Mouse (Mus musculus) thymus, adult 2 months (tissue): ENCODE data around the gene Glycam1. TPM values are rescaled to one million over a fixed set of nuclear protein-coding genes. Genes with fewer than 3 reads are reported as not detected.

ENCODE experiments used
- DNase-seq: peaks from one replicate; pipeline ENCODE4 v3.0.0; 2021
- H3K27ac ChIP-seq: fragments of 200-500 bp; 2 replicates; pipeline ENCODE4 v1.5.1; 2012; ENCODE audit warnings: low read length, control low read depth; ENCODE audit not compliant: control insufficient read depth, insufficient read depth
- H3K27me3 ChIP-seq: fragments of 200-500 bp; 2 replicates; pipeline ENCODE4 v1.6.1; 2012; ENCODE audit warnings: mild to moderate bottlenecking, low read length, moderate library complexity, mixed read lengths; ENCODE audit not compliant: control insufficient read depth, insufficient read depth
- H3K36me3 ChIP-seq: fragments of 200-500 bp; 2 replicates; pipeline ENCODE4 v1.6.1; 2012; ENCODE audit warnings: mild to moderate bottlenecking, low read length, moderate library complexity; ENCODE audit not compliant: control insufficient read depth, insufficient read depth
- H3K4me1 ChIP-seq: fragments of 200-500 bp; replicated peaks from 2 replicates; pipeline ENCODE4 v1.6.1; 2012; ENCODE audit warnings: low read length; ENCODE audit not compliant: control insufficient read depth, insufficient read depth
- H3K4me3 ChIP-seq: fragments of 200-500 bp; 2 replicates; pipeline ENCODE4 v1.5.1; 2012; ENCODE audit warnings: mild to moderate bottlenecking, low read length, control low read depth, moderate library complexity; ENCODE audit not compliant: control insufficient read depth, insufficient read depth
- CTCF ChIP-seq: fragments of 200-500 bp; IDR thresholded peaks from 2 replicates; pipeline ENCODE4 v1.5.1; 2012; ENCODE audit warnings: mild to moderate bottlenecking, control low read depth, low read length, moderate library complexity, borderline replicate concordance; ENCODE audit not compliant: control insufficient read depth, poor library complexity, insufficient read depth; ENCODE audit errors: extremely low read depth
- POLR2A ChIP-seq: fragments of 200-500 bp; IDR thresholded peaks from 2 replicates; pipeline ENCODE4 v1.6.1; 2012; ENCODE audit warnings: mild to moderate bottlenecking, low read length, control low read depth, moderate library complexity; ENCODE audit not compliant: control insufficient read depth, poor library complexity, insufficient read depth; ENCODE audit errors: extremely low read depth
- WGBS: fragments of 180-500 bp; shearing (Covaris S2); methylation state at CpG from one replicate; pipeline ENCODE4 v1.1.7; 2018; 5-methylcytosine and 5-hydroxymethylcytosine counted together
- polyA plus RNA-seq: library from polyadenylated mRNA; depleted of rRNA; stranded (reverse); fragments of >200 nt; gene quantifications from 2 replicates; pipeline ENCODE4 v1.2.3, GENCODE M21; 2012

Gene Glycam1
- polyA plus RNA-seq, 1 experiment: not detected

DNA sequence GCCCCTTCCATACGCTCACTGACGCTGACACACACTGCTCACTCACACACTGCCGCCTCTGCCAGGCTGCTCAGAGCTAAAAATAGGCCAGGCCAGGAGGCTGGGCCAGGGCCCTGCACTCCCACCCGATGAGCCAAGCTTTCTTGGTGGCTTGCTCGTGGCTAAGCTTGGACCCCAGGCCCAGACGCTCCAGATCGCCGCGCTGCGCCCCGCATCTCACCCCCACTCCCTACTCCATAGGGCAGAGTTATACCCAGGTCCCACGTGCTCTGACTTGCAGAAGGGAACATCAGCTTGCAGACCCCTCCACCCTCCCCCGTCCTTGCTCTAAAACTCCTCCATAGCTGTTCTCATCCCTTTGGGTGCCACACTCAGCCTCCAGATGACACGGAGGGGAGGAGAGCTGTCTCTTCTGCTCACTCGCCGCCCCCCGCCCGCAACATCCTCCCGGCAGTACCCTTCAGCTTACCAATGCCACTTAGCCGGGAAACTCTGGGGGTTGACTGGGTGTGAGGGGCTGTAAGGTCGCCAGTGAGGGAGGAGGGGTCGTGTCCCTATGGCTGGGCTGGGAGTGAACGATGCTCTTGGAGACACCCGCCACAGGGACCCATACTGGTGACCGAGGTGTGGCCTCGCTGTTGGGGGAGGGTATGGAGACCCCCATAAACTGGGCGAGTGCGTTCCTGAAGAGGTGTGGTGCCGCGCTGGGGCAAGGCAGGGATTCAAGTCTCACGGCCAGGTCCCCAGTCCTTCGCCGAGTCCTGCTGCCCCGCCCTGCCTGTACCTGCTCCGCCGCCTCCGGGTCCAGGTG lies 27.7 kb downstream of the Glycam1 start:
- 10% methylated on average over 37 of the region's 37 CpGs for WGBS
- DNase-seq: no peak
- Histone ChIP-seq H3K27ac (no peak overlapping the region), H3K4me3 (no peak overlapping the region), H3K4me1 (no peaks in the 10 kb centered on the region), H3K36me3 (no peaks in the 10 kb centered on the region), H3K27me3 (peaks cover 3% of the 10 kb centered on the region; the same call in 1 of the 2 replicates)
- no peak for TF ChIP-seq CTCF
- TF ChIP-seq POLR2A: no peak

DNA sequence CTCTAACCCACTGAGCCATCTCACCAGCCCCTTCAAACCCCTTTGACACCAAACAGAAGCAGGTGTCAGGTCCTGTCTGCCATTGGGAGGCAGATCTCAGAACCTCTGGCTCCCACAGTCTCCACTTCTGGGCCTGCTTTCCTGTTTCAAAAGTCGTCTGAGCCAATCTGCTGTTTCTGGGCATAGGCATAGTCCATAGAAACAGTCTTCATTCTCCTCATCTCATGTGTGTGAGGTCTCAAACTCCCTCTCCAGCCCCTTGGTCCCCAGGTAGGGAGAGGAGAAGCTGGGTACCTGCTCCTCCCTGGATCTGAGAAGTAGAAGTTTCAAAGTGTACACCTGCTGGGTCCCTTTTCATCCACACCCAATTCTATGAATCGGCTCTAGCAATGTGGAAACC lies 28.4 kb downstream of the Glycam1 start:
- WGBS: 42% methylated on average over 2 of the region's 2 CpGs
- TF ChIP-seq CTCF: no peak
- no peak for TF ChIP-seq POLR2A
- no peak for DNase-seq
- Histone ChIP-seq H3K27me3 (peaks cover 3% of the 10 kb centered on the region; the same call in 1 of the 2 replicates), H3K4me1 (no peaks in the 10 kb centered on the region), H3K4me3 (no peak overlapping the region), H3K36me3 (no peaks in the 10 kb centered on the region), H3K27ac (no peak overlapping the region)

DNA sequence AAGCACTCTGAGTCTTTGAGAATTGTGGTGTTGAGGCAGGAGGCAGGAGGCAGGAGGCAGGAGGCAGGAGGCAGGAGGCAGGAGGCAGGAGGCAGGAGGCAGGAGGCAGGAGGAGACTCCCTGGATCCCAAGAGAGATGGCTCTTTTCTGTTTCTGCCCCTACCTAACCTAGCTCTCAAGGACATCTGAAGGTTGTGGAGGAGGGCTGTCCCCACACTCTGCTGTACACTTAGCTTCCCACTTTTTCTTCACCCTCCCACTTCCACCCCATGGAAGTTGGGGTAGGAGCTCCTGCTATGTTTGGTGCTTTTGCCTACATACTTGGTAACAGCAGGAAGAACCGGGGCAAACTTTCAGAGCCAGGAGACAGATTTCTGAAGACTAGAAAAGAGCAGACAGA lies 29.1 kb downstream of the Glycam1 start:
- Histone ChIP-seq H3K36me3 (no peaks in the 10 kb centered on the region), H3K4me1 (no peaks in the 10 kb centered on the region), H3K27me3 (peaks cover 3% of the 10 kb centered on the region; the same call in 1 of the 2 replicates), H3K27ac (no peak overlapping the region), H3K4me3 (no peak overlapping the region)
- DNase-seq: no peak
- WGBS: 85% methylated on average over 1 of the region's 1 CpGs
- TF ChIP-seq CTCF: no peak
- TF ChIP-seq POLR2A: no peak

DNA sequence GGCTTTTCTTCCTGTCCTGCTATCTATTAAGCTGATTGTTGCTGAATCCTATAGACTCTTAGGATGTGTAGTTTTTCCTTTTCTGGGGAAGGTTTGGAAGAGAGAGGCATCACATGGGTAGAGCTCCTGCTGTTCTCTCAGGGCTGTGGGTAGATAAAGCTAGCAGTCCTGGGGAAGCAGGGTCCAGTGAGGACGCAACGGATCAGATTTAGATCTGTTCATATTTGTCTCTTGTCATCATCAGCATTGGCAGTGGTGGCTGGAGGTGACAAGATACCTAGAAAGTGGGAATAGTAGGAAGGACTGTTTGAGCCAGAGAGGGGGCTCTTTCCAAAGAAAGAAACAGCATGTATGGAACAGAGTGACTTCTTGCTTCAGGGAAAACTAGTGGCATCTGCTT lies 29.9 kb downstream of the Glycam1 start:
- H3K4me1 ChIP-seq: no peaks in the 10 kb centered on the region
- no peak overlapping the region for H3K27ac ChIP-seq
- H3K36me3 ChIP-seq: no peaks in the 10 kb centered on the region
- H3K27me3 ChIP-seq: peaks cover 3% of the 10 kb centered on the region; the same call in 1 of the 2 replicates
- TF ChIP-seq POLR2A (no peak), CTCF (no peak)
- no peak overlapping the region for H3K4me3 ChIP-seq
- no peak for DNase-seq
- WGBS: 92% methylated on average over 2 of the region's 2 CpGs

DNA sequence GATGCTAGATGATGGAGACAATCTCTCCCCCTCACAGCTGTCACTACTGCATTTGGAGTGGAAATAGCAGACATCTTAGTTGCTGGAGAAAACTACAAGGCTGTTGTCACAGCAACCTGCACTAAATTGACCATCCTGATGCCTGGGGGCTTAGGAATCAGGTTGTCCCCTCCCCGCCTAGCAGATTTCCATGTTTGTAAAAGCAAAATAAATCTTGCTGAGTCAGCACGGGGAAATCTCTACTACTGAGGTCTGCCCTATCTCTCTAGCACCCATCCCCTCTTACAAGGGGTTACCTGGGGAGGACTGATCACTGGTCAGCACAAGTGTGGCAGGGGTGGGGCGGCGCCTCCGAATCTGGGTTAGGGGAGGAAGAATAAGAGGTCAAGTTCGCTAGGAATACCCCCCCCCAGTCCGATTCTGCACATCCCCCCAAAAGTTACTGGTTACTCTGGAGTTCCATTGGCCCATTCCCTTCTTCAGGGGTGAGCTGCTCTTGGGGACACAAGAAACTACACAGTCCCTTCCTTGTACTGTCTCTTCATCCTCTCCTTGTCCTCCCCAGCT lies 30.7 kb downstream of the Glycam1 start:
- Histone ChIP-seq H3K27ac (no peak overlapping the region), H3K4me1 (no peaks in the 10 kb centered on the region), H3K4me3 (no peak overlapping the region), H3K27me3 (peaks cover 3% of the 10 kb centered on the region; the same call in 1 of the 2 replicates), H3K36me3 (no peaks in the 10 kb centered on the region)
- no peak for DNase-seq
- WGBS: 90% methylated on average over 7 of the region's 7 CpGs
- TF ChIP-seq POLR2A (no peak), CTCF (no peak)

DNA sequence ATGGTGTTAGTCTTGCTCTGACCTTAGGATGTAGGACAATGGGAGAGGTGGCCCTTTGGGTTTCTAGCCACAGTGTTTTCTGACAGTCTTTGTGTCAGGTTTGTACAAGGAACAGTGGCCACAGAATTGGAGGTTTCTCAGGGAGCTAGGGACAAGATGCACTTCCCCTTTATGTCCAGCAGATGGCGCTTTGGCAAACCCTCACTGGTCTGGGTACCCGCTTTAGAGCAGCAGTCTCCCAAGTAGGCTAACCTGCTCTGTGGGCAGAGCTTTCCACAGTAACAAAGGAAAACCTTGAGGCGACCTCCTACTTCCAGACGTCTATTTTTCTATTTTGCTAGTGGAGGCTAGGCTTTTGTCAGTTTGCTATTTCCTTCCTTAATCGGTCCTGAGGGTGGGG lies 34.5 kb downstream of the Glycam1 start:
- Histone ChIP-seq H3K27me3 (no peaks in the 10 kb centered on the region), H3K36me3 (no peaks in the 10 kb centered on the region), H3K4me3 (no peak overlapping the region), H3K4me1 (no peaks in the 10 kb centered on the region), H3K27ac (no peak overlapping the region)
- 3% methylated on average over 5 of the region's 5 CpGs for WGBS
- TF ChIP-seq CTCF (peak; percentile 68; the same call in 1 of the 2 replicates), POLR2A (no peak)
- DNase-seq: peak; percentile 30
